Mouse (Mus musculus): Measurements from ENCODE around the gene Tmem117.

- no peak for TF ChIP-seq CTCF (IDR thresholded peaks at IDR 0.05; ENCODE audit: low read depth, low read length)
- TF ChIP-seq POLR2A (IDR thresholded peaks at IDR 0.05; ENCODE audit: borderline replicate concordance, low read depth, low read length) = no peak
Measured at GRCm38 (mm10) chr15:95029487-95029875, 400.4 kb downstream of the Tmem117 start.

Data from bone marrow macrophage, adult 2 months (primary cell).